Mouse (Mus musculus): ENCODE data around the gene Irak4. TPM values are rescaled to one million over a fixed set of nuclear protein-coding genes. Genes with fewer than 3 reads are reported as not detected.

Gene Irak4
- total and polyA plus RNA-seq, 3 experiments, result 6.7 to 9.4 TPM; not detected in 1

DNA sequence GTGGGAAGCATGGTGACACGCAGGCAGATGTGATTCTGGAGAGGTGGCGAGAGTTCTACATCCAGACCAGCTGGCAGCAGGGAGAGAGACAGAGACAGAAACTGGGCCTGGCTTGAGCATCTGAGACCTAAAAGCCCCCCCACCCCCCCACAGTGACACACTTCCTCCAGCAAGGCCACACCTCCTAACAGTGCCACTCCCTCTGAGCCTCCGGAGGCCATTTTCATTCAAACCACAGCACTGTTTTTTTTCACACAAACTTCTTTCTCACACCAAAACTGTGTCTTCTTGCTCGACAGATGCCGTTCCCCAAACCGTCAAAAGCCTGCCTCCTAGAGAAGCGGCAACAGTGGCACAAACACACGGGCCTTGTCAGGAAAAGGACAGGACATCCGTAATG lies 10.1 kb downstream of the Irak4 start:
- H3K9ac ChIP-seq (ENCODE audit: control insufficient read depth, low read depth, low read length, poor library complexity, severe bottlenecking), result no peak overlapping the region
- DNase-seq (ENCODE audit: low read depth, low spot score), result no peak
- no peaks in the 10 kb centered on the region for H3K9me3 ChIP-seq (replicated peaks; ENCODE audit: insufficient read depth, low read length)
- TF ChIP-seq KAT2A (conservative IDR thresholded peaks at IDR 0.05; ENCODE audit: low read depth, low read length) (no peak), TAL1 (IDR thresholded peaks at IDR 0.05; ENCODE audit: low read length) (no peak), MXI1 (IDR thresholded peaks at IDR 0.05; ENCODE audit: low read depth, low read length) (no peak), ZKSCAN1 (IDR thresholded peaks at IDR 0.05; ENCODE audit: low read depth, low read length) (no peak), HCFC1 (IDR thresholded peaks at IDR 0.05; ENCODE audit: low read depth, low read length) (no peak), RAD21 (IDR thresholded peaks at IDR 0.05; ENCODE audit: low read depth, low read length) (no peak)
- no peak overlapping the region for H3K27ac ChIP-seq (ENCODE audit: control insufficient read depth, low read depth, low read length)
- no peaks in the 10 kb centered on the region for H3K4me1 ChIP-seq (ENCODE audit: control insufficient read depth in 1 of 2, insufficient read depth in 2 of 2, low read length in 2 of 2)
- no peaks in the 10 kb centered on the region for H3K79me2 ChIP-seq (ENCODE audit: control insufficient read depth, insufficient read depth, low read length, poor library complexity)
- no peaks in the 10 kb centered on the region for H3K27me3 ChIP-seq (ENCODE audit: control insufficient read depth in 1 of 2, insufficient read depth in 2 of 2, low read length in 2 of 2)
- no peak overlapping the region for H3K4me3 ChIP-seq (ENCODE audit: control insufficient read depth in 1 of 2, insufficient read depth in 1 of 2, low read depth in 2 of 2, low read length in 2 of 2)
- no peaks in the 10 kb centered on the region for H3K36me3 ChIP-seq (ENCODE audit: control insufficient read depth in 1 of 2, insufficient read depth in 2 of 2, low read length in 2 of 2)

DNA sequence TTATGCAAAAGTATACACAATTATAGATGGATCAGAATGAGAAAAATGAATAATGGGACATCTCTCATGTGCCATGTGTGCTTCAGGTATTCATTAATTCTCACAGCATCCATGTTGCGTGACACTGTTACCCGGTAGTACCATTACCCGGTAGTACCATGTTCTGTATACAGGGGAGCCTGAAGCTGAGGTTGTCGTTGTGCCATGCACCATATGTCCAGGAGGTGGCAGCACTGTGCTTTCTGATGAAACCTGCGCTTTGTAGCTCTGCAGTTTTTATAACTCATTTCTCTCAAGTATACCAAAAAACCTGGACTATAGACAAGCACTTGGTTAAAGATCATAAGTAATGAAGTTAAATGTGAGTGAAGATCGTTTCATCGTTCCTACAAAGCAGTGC lies 14.0 kb downstream of the Irak4 start:
- H3K9me3 ChIP-seq (replicated peaks; ENCODE audit: insufficient read depth, low read length), result no peaks in the 10 kb centered on the region

More for the DNA sequence above, 14.0 kb downstream of the Irak4 start:
- peak; percentile 95 for DNase-seq (ENCODE audit: low read depth, low spot score)
- TF ChIP-seq BHLHE40 (IDR thresholded peaks at IDR 0.05; ENCODE audit: borderline replicate concordance, low read depth, low read length), result peak; percentile 39; the same call in 1 of the 2 replicates
- 0 out of 2 replicates have a peak, but pooled peaks have one; percentile 14 for TF ChIP-seq ZMIZ1 (IDR thresholded peaks at IDR 0.05; ENCODE audit: low read depth, low read length)
- peak; percentile 62 for TF ChIP-seq SIN3A (IDR thresholded peaks at IDR 0.05; ENCODE audit: low read length)
- TF ChIP-seq USF1 (IDR thresholded peaks at IDR 0.05; ENCODE audit: low read depth, low read length), result 0 out of 2 replicates have a peak, but pooled peaks have one; percentile 6
- no peak for TF ChIP-seq NRF1 (IDR thresholded peaks at IDR 0.05; ENCODE audit: insufficient read depth, low read depth, low read length, poor library complexity, severe bottlenecking)
- TF ChIP-seq ZC3H11A (IDR thresholded peaks at IDR 0.05; ENCODE audit: low read depth, low read length), result peak; percentile 95
- no peak for TF ChIP-seq ELF1 (IDR thresholded peaks at IDR 0.05; ENCODE audit: low read depth, low read length)
- TF ChIP-seq UBTF (IDR thresholded peaks at IDR 0.05; ENCODE audit: borderline replicate concordance, insufficient read depth, low read depth, low read length), result no peak
- peak in 2 of 3 experiments; percentile 97 to 100 for TF ChIP-seq CTCF (IDR thresholded peaks at IDR 0.05 in 2 of 3, conservative IDR thresholded peaks at IDR 0.05 in 1 of 3; ENCODE audit: control insufficient read depth in 1 of 3, insufficient read depth in 1 of 3, low read depth in 2 of 3, low read length in 3 of 3, poor library complexity in 1 of 3, severe bottlenecking in 1 of 3)
- TF ChIP-seq SMC3 (IDR thresholded peaks at IDR 0.05; ENCODE audit: low read depth, low read length), result peak; percentile 99
- TF ChIP-seq ZNF384 (IDR thresholded peaks at IDR 0.05; ENCODE audit: low read depth, low read length), result peak; percentile 58; the same call in 1 of the 2 replicates
- no peak for TF ChIP-seq POLR2A (IDR thresholded peaks at IDR 0.05; ENCODE audit: control insufficient read depth in 1 of 2, insufficient read depth in 1 of 2, low read depth in 1 of 2, low read length in 2 of 2, poor library complexity in 1 of 2)
- peak; percentile 70 for TF ChIP-seq MYC (IDR thresholded peaks at IDR 0.05; ENCODE audit: low read depth, low read length)
- peak; percentile 75; the same call in 1 of the 2 replicates for TF ChIP-seq JUND (IDR thresholded peaks at IDR 0.05; ENCODE audit: low read depth, low read length)
- TF ChIP-seq RAD21 (IDR thresholded peaks at IDR 0.05; ENCODE audit: low read depth, low read length), result peak; percentile 99
- no peak for TF ChIP-seq KAT2A (conservative IDR thresholded peaks at IDR 0.05; ENCODE audit: low read depth, low read length)
- 0 out of 2 replicates have a peak, but pooled peaks have one; percentile 24 for TF ChIP-seq MAX (IDR thresholded peaks at IDR 0.05; ENCODE audit: low read length)
- TF ChIP-seq CHD1 (IDR thresholded peaks at IDR 0.05; ENCODE audit: low read depth, low read length), result no peak
- no peaks in the 10 kb centered on the region for H3K4me1 ChIP-seq (ENCODE audit: control insufficient read depth in 1 of 2, insufficient read depth in 2 of 2, low read length in 2 of 2)
- no peak overlapping the region for H3K27ac ChIP-seq (ENCODE audit: control insufficient read depth, low read depth, low read length)
- no peaks in the 10 kb centered on the region for H3K79me2 ChIP-seq (ENCODE audit: control insufficient read depth, insufficient read depth, low read length, poor library complexity)
- H3K36me3 ChIP-seq (ENCODE audit: control insufficient read depth in 1 of 2, insufficient read depth in 2 of 2, low read length in 2 of 2), result no peaks in the 10 kb centered on the region
- no peak overlapping the region for H3K4me3 ChIP-seq (ENCODE audit: control insufficient read depth in 1 of 2, insufficient read depth in 1 of 2, low read depth in 2 of 2, low read length in 2 of 2)
- no peaks in the 10 kb centered on the region for H3K27me3 ChIP-seq (ENCODE audit: control insufficient read depth in 1 of 2, insufficient read depth in 2 of 2, low read length in 2 of 2)
- H3K9ac ChIP-seq (ENCODE audit: control insufficient read depth, low read depth, low read length, poor library complexity, severe bottlenecking), result no peak overlapping the region
